Mouse (Mus musculus): ENCODE data around the gene St7.

St7 gene

DNA sequence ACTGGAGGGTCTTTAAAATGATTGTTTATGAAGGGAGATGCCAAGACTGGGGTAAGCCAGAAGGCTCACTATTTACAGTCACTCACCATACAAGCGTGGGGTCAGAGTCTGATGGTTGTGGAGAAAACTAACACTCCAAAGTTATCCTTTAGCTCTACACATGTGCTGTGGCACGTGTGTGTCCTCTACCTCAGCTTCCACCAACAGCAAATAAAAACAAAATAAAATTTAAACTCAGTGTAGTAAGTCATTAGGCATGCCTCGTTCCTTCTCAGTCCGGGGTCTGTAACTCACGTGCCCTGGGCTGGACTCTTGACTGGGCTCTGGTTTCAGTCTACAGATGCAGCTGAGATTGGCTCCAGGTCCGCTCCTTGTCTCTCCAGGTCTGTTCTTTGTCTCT, 27.3 kb downstream of the St7 start:
- DNase-seq = no peak

DNA sequence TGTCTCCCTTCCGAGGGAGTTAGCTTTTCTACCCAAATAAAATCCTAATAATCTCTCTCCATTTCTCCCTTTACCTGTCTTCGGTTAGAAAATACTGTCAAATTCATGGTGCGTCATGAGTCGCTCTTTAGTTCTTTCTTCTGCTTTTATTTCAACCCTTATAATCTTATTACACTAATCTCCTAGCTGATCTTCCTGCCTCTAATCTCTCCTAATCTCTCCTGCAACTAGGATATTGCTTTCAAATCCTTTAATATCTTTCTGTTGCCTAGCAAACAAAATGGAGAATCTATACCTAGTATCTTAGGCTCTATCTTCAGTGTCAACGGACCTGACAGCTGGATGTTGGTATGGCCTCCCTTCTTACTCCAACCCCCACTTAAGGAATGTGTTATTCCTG, 29.0 kb downstream of the St7 start:
- DNase-seq = no peak

- peak; percentile 41 for DNase-seq
These were observed 33.2 kb downstream of the St7 start for GRCm38 (mm10) chr6:17725841-17726460.

DNA sequence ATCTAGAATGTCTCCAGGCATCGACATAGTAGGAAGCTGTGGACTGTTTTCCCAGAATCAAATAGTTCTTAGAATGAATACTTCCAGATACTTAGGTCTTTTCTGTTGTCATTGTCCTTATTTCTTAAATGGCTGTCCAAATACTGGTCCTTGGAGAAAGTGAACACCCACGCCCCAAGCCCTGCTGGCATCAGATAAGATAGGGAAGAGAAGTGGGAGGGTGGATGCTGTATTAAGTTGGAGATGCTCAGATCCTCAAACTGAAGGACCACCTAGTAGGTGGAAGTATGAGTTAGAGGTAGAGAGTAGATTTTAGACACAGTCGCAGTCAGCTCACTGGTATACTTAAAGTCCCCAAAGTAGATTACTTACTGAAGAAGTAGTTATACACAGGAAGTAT, 34.5 kb downstream of the St7 start:
- DNase-seq = no peak

DNA sequence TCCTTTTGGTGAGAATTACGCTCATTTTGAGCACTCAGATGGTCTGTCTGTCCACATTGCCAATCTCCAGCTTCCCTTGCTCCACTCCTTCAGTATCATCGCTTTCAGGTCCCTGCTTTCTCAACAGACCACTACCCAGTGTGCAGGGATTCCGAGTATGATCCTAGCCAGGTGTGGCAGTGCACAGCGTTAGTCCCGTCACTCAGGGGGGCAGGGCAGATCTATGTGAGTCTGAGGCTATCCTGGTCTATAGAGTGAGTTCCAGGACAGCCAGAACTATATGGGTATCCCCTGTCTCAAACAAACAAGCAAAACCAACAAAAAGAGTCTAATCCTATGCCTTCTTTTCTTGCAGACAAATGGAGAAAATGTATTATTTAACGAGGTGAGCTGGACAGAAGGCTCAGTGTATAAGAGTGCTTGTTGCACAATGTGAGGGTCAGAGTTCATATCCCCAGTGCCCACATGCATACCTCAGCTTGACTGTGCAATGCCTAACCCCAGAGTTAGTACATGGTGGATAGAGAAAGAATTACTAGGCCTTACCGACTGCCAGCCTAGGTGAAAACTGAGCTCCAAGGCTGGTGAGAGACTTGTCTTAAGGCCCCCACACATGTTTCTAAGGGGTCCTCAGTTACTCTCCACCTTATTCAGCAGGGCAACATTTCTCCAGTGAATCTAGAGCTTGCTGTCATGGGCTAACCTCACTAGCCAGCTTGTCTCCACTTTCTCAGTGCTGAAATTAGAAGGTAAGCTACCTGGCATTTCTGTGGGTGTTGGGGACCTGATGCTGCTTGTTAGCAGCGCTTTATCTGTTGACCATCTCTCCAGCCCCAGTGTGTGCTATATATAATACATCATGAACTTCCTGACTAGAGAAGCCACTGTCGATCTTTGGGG, 35.4 kb downstream of the St7 start:
- DNase-seq = no peak

DNA sequence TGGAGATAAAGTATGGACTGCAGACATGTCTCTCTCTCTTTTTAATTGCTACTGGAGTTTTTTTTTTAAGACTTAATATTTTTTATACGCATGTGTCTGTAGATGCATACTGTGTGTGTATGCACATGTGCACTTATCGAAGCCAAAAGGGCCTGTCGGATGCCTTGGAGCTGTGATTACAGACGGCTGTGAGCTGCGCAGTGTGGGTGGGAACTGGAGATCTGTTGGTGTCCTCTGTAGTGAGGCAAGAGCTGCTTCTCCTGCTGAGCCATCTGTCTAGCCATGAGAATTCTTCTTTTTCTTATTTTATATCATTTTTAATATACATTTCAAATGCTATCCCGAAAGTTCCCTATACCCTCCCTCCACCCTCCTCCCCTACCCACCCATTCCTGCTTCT, 37.4 kb downstream of the St7 start:
- DNase-seq = no peak

DNA sequence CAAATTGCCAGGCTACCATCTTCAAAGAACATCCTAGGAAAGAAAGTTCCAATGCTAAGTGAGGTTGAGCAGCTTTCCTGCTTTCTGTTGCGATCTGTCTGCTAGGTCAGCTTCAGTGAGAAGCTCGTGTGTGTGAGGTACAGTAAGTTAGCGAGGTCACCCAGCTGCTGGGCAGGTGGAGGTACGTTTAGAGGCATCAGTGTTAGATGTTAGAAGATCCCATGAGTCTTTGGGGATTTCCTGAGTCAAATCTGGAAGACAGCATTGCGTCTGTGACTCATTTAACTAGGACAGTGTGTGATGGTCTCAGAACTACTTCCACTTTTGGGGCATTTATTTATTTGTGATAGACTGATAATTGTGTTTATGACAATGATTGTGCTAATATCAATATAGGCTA, 39.0 kb downstream of the St7 start:
- DNase-seq = no peak

GRCm38 (mm10) chr6:17733951-17734411, 41.2 kb downstream of the St7 start:
- no peak for DNase-seq

DNA sequence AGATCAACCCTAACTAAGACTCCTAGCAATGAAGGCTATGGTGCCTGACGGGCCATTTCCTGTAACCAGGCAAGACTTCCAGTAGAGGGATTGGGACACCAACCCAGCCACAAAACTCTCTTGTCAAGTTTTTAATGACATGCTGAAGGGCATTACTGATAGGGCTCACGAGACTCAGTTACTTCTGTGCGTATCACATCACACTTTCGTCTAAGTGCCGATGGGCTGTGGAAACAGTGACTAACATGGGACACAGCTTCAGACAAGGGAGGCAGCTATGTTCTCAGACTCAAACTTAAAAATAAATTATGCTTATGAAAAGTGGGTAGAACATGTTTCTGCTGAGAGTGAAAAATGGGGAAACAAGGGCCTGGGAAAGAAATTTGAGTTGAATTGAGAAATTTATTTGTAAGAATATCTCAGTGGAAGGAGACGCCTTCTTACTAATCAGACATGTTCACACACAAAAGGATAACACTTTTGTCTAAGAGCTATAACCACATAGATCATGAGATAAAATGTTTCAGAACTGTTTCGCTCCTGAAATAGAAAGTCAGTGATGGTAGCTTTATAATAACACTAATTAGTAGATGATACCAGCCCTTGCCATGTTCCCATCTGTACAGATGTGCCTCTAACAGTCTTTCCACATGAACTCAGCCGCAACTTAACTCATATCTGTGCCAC, 44.7 kb downstream of the St7 start:
- no peak for DNase-seq

GRCm38 (mm10) chr6:17740128-17740527, 47.4 kb downstream of the St7 start:
- no peak for DNase-seq

GRCm38 (mm10) chr6:17741639-17742038, 48.9 kb downstream of the St7 start:
- no peak for DNase-seq

GRCm38 (mm10) chr6:17742209-17742608, 49.5 kb downstream of the St7 start:
- no peak for DNase-seq

DNA sequence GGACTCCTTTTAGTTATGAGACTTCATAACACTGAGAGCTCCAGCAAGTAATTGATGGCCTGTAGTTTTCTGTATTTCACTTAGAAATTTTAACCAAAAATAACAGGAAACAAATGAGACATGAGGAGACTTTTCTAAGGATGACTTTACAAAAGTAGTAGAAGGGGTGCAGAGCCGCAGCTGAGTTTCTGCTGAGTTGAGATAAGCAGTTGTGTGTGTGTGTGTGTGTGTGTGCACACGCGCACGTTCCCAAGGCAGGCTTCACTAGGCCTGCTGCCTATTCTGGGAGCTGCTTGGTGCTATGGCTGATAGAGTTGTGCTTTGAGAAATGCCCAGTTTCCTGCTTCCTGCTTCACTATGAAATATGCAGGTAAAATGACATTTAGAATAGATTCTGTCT, 50.6 kb downstream of the St7 start:
- no peak for DNase-seq

- no peak for DNase-seq
These were observed 55.0 kb downstream of the St7 start for GRCm38 (mm10) chr6:17747724-17748123.

- DNase-seq = peak; percentile 43
These were observed 56.3 kb downstream of the St7 start for GRCm38 (mm10) chr6:17748866-17749582.

- DNase-seq = no peak
These were observed 56.9 kb downstream of the St7 start for GRCm38 (mm10) chr6:17749596-17749995.

DNA sequence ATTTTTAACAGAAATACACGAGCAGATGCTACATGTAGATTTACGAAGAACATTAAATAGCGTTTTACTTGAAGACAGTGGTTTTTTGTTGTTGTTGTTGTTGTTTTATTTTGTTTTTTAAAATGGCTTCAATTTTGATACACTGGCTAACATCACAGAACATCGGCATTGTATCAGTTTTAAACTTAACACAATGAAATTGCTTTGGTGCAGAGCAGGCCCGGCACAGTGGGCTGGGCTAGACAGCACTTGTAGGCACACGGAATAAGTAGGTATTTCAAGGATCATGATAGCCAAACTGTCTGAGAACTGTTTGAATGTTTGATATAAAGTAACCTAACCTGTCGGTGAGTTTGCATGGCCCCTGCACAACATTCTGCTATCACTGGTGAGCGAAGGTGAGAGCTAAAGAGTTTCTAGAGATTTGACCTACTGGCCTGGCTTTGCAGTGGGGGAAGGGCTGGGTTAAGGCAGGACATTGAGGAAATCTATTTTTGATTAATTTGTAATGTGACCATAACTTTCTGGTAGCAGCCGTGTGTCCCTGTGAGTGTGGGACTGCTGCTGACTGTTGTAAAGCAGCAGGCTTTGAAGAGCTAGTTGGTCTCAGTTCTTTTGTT, 57.4 kb downstream of the St7 start:
- DNase-seq = no peak

- no peak for DNase-seq
These were observed 58.2 kb downstream of the St7 start for GRCm38 (mm10) chr6:17750957-17751356.

- DNase-seq = no peak
These were observed 63.2 kb downstream of the St7 start for GRCm38 (mm10) chr6:17755902-17756301.

GRCm38 (mm10) chr6:17758568-17758967, 65.8 kb downstream of the St7 start:
- DNase-seq = no peak

DNA sequence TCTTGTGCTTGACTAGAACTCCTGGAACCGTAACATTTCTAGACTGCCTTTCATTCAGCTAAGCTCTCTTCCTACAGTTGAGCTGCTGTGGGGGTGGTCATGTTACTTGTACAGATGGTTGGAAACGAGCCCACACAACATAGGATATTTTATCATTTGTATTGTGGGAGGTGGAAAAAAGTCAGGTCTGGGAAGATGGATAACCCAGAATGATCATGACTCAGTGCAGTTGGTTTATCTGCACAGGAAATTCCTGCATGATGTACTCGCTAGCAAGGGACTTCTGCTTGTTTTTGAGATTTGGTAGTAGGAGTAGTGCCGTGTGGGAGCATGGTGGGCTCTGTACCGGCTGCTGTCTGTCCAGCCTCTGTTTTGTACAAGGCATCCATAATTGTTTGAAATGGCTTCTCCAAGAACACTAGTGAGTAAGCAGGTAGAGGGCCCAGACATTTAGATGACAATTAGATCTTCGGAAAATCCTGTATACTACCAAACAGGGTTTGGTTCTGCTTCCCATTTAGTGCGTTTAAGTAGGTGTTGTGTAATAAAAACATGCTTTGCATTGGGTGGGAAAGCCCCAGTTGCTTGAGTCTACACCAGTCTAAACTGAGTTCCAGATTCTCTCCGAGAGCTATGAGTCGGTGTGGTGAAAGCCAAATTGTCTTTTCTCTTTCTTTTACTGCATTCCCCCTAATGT, 71.4 kb downstream of the St7 start:
- DNase-seq = no peak

DNA sequence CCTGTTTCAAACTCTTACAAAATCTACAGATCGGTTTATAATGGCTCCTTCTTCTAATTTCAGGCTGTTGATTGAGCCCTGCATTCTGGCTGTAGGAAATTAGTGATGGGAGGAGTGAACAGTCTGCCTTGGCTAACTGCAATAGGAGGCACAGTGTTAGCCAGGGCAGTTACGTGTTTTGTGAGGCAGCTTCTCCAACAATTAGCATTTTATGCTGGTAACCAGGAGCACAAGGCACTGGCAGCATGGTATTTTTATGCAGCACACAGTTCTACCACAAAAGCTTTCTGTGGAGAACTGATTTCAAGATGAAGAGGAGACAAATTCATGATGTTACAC, 71.9 kb downstream of the St7 start:
- no peak for DNase-seq
